Mouse (Mus musculus) brain, embryonic 14.5 days (tissue): ENCODE results near the gene Phox2a. TPM values are rescaled to one million over a fixed set of nuclear protein-coding genes. Genes with fewer than 3 reads are reported as not detected.

ENCODE experiments used
- DNase-seq: peaks from one replicate; pipeline ENCODE4 v3.0.0-alpha.2; 2011; ENCODE audit warnings: low read depth
- CTCF ChIP-seq: fragments of 200-500 bp; IDR thresholded peaks from 2 replicates; pipeline ENCODE4 v1.5.1; 2012; ENCODE audit warnings: inconsistent platforms, mild to moderate bottlenecking, moderate library complexity, borderline replicate concordance; ENCODE audit not compliant: insufficient read depth, insufficient read length; ENCODE audit errors: extremely low read depth
- POLR2A ChIP-seq: fragments of 200-500 bp; IDR thresholded peaks from 2 replicates; pipeline ENCODE4 v1.6.1; 2012; ENCODE audit warnings: mild to moderate bottlenecking, inconsistent platforms, borderline replicate concordance; ENCODE audit not compliant: poor library complexity, insufficient read depth, insufficient read length, severe bottlenecking; ENCODE audit errors: extremely low read depth
- polyA plus RNA-seq: library from polyadenylated mRNA; depleted of rRNA; stranded (reverse); fragments of >200 nt; gene quantifications from 2 replicates; pipeline ENCODE4 v1.2.3, GENCODE M21; 2012

Gene Phox2a
- polyA plus RNA-seq, 1 experiment: 3.1 TPM

DNA sequence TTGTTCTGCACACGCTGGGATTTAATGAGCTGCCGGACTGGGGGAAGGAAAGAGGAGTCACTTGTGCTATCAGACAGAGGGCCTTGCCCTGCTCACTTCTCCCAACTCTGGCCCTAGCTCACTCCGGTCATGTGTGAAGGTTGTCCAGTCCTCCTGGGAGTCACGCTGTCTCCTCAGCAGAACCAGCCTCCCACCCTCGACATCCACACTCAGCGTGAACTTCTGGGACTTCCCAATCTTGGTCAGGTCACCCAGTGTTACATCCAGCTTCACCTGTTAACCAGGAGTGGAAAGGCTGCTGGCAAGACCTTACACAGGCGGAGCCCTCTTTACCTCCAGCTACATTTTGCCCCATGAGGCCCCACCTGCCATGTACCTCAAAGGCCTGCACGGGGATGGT is 13.3 kb downstream of the Phox2a start:
- TF ChIP-seq CTCF: no peak
- TF ChIP-seq POLR2A: no peak

DNA sequence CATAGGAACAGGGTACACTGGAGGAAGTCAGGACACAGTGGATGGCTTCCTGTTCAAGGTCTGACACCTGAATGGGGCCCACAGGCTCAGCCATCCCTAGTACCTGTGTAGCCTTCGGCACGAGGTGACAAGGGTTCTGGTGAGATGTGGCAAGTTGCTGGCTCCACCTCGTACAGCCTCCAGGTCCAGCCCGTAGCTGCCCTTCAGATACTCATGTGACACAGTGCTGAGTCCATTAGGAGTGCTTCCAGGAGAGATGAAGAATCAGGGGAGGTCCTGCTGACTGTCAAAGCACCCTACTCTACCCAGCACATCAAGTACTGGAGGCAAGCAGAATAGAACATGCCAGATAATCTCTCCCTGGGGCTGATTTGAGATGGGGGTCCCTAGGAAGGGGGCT is 14.3 kb downstream of the Phox2a start:
- DNase-seq: no peak
- TF ChIP-seq POLR2A: no peak

More for the DNA sequence above, 13.3 kb downstream of the Phox2a start:
- DNase-seq: no peak

DNA sequence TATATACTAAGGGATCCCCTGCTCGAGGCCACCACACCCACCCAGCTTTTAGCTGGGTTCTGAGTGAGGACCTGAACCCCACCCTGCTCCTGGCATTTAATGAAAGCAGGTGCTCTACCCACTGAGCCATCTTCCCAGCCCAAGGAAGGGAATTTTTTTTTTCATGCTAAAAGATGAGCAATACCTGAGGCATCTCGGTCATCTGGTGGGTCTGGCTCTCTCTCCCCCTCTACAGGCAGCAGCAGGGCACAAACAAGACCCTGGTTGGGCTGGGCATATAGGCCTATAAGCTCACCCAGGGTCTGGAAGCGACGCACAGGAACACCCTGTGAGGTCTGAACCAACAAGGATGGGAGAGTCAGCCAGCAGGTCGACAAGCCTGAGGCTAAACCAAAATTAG is 15.2 kb downstream of the Phox2a start:
- DNase-seq: no peak
- peak; percentile 27; the same call in 1 of the 2 replicates for TF ChIP-seq CTCF
- TF ChIP-seq POLR2A: no peak

DNA sequence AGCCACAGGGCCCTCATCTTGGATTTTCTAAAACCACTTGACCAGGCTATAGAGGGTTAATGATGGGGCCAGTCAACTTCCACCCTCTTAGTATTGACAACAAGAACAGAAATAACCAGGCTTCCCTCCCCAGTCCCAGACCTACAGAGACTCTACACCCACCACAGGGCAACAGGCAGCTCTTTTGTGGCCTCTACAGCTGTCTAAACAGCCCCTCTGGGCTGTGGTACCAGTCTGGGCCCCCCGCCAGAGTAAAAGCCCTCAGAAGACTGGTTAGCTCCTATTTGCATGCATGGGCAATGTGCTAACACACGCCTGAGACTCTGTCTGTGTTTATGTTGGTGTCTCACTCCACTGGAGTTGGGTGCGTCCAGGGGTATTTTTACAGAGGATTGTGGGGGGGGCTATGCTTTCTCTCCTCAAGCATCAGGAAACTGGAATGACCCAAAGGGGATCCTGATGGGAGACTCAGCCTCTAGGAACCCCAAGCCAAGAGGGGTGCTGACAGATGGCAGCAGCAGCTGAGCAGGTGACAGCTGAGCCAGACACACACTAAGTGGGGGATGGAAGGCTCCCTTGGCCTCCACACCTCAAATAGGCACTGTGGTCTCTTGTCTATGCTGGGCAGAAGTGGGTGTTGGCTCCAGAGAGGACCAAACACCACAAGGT is 15.9 kb downstream of the Phox2a start:
- TF ChIP-seq POLR2A (no peak), CTCF (no peak)
- DNase-seq: peak; percentile 80

DNA sequence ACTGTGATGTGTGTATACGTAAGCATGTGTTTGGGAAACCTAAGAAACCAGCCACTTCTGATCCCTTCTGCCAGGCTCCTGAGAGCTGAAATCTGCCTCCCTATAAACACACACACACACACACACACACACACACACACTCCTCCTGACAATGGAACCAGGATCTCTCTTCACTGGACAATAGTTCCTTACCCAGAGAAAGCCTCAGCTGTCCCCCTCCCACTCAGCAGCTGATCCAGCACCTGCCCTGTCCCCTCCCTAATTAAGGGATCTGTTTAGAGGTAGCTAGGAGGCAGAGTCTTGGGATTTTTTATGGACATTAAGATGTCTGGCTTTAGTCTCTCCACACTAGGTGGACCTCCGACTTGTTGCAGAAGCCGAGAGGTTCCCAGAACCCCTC is 16.8 kb downstream of the Phox2a start:
- TF ChIP-seq POLR2A (no peak), CTCF (no peak)
- peak; percentile 40 for DNase-seq

DNA sequence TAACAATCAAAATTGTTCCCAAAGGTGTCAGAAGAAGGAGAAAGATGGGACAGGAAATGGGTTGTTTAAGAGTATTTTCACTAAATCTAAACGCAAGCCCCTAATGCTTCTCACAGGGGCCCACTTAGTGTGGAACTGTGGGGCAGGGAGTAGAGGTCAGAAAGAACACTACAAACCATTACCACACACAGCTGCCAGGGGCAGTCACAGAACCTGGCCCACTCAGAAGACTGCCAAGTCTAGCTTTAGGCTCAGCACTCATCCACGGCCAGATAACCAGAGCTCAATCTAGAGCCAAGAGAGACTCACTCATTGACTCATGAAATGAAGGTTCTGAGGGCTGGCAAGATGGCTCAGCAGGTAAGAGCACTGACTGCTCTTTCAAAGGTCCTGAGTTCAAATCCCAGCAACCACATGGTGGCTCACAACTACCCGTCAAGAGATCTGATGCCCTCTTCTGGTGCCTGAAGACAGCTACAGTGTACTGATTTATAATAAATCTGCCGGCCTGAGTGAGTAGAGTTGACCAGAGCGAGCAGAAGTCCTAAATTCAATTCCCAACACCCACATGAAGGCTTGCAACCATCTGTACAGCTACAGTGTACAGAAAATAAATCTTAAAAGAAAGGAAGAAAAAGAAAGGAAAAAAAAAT is 17.5 kb downstream of the Phox2a start:
- peak; percentile 31 for DNase-seq
- TF ChIP-seq CTCF (peak; percentile 3; the same call in 1 of the 2 replicates), POLR2A (no peak)

DNA sequence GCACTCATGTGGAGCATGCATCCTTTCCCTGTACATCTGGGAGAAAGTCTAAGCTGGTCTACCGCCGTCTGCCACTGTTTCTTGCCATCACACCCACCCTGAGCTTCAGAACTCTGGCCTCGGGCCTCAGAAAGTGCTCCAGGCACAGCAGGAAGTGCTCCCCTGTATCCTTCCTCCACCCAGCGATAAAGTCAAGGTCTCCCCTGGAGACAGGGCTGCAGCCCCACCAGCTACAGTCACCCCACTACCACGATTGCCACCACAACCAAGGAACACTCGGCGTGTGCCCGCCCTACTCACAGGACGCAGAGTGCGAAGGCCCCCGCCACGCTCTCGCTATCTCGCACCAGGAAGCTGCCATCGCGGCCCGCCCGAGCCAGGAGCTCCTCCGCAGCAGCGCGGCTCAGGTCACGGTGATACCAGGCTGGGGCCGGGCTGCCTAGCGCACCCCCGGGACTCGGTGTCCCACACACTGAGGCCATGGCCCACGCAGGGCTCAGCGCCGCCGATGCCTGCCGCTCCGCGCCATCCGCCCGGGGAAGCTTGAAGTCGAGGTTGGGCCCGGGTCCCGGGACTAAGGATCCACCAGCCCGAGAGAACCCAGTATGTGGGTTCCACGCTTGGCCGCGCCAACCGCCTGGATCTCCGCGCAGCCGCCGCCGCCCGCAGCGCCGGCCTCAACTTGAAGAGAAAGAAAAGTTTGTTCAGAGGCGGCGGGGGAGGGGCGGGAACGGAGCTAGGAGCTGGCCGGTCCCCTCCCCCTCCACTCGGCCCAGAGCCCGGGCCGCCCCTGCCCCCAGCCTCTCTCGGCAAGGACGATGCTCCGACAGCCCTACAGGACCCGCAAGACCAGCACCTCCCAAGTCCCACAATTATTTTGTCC is 18.4 kb downstream of the Phox2a start:
- TF ChIP-seq CTCF: no peak
- TF ChIP-seq POLR2A: 0 out of 2 replicates have a peak, but pooled peaks have one; percentile 45
- peak; percentile 86 for DNase-seq

DNA sequence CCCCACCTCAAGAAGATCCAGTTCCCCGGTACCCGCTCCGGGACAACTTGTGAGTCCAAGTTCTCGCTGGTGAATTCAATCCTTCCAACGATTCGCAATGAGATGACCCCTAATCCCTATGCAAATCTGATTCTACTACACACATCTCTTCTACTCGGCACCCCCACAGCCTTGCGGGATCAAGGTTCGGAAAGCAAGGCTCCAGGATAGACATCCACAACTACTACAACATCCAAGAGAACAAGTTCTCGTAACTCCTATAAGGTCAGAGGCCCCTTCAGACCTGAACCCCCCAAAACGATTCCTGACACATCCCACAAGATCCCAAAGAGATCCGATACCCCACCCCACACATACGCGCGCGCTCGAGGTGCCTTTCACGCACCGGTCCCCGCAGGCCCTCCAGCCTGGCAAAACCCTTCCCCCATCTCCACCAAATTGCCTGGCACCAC is 19.1 kb downstream of the Phox2a start:
- DNase-seq: peak; percentile 24

DNA sequence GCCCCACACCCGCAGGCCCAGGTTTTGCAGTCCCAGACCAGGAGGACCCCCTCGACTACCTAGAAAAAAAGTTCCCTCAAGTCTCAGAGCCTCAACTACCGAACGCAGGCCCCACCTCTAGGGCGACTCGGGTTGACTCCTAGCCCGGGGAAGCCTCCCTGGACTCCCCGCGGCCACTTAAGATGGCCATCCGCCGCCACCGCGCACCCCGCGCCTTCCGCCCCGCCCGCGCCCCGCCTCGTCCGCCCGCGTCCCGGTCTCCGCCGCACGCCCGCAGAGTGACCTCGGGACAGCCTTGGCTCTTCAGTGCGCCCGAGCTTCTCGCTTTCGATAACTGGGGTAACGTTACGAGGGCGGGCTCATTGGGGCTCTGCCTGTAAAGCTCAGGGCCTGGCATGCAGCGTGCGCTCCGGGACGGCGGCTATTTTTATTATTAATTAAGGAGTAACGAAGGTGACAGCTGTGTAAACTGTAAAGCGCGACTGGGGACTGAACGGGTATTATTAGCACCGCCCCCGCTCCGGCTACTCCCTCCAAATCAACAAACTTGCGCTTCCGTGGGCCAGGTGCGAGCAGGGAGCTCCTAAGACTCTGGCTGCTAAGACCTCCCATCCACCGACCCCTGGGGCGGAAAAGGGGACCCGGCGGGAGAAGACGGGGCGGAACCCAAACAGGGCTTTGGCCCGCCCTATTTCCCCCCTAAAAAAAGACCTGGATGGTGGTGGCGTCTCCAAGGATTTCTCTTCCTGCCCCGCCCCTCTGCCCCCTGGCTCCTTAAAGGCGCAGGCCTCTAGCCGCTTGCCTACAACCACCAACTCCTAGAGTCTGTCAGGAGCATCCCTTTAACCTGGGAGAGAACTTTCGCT is 19.7 kb downstream of the Phox2a start, which contains the start of gene Inppl1:
Gene Inppl1, minus strand, starts transcription at position 624 of the 866 bp plus-strand sequence.
- DNase-seq: peak; percentile 93
- no peak for TF ChIP-seq POLR2A
- TF ChIP-seq CTCF: no peak

More for the DNA sequence above, 19.1 kb downstream of the Phox2a start:
- TF ChIP-seq CTCF: no peak
- no peak for TF ChIP-seq POLR2A

DNA sequence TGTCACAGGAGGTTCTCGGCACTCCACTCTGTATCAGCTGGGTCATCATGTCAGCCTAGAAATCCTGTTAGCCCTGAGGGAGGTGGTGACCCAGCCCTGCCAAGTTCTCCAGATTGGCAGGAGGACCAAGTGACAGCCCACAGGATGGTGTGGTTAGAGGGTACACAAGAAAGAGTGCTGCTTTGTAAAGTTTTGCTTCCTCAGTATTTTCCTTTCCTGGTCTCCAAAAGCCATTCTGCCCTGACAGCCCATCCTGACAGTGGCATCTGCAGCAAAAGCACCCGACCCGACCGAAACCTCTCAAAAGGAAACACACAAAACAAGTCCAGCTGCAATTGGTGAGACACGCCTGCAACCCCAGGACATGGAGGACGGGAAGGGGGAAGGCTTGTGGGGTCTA is 26.1 kb downstream of the Phox2a start:
- TF ChIP-seq CTCF (no peak), POLR2A (no peak)
- DNase-seq: no peak

DNA sequence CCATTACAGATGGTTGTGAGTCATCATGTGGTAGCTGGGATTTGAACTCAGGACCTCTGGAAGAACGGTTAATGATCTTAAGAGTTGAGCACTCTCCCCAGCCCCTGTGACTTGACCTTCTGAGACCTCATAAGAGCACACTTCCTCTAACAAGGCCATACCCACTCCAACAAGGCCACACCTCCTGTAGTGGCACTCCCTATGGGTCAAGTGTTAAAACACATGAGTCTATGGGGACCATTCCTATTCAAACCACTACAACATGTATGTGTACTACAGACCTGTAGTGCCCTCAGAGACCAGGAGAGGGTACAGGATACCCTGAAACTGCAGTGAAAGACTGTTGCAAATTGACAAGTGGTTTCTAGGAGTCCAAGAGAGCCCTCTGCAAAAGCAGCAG is 29.8 kb downstream of the Phox2a start:
- TF ChIP-seq POLR2A (no peak), CTCF (no peak)
- DNase-seq: no peak

DNA sequence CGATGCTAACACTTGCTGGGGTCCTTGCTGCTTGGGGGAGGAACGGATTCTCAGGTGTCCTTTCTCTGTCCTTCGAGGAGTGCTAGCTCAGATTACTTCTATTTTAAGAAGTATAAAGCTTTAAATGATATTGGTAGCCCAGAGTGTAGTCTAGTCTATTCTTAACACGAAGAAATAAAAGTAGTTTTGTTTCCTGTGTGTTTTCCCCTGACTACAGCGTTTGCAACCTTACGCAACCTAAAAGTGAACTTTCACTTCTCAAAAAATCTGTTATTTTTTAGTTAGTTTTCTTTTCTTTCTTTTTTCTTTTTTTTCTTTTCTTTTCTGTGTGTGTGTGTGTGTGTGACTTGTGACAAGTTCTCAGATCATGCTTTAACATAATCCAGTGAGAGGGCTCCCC is 33.6 kb downstream of the Phox2a start:
- DNase-seq: no peak
- TF ChIP-seq CTCF: no peak
- no peak for TF ChIP-seq POLR2A
